Mouse (Mus musculus): Measurements from ENCODE around the gene Atg7.
A peak's percentile ranks its signal among the peaks of the same experiment; 100 is the strongest.

Atg7 gene

GRCm38 (mm10) chr6:114685412-114685811, 42.5 kb downstream of the Atg7 start:
- DNase-seq: no peak

- no peak for DNase-seq
Observed at GRCm38 (mm10) chr6:114687035-114687434, 44.1 kb downstream of the Atg7 start.

- DNase-seq: no peak
Observed at GRCm38 (mm10) chr6:114690661-114691060, 47.8 kb downstream of the Atg7 start.

- no peak for DNase-seq
Observed at GRCm38 (mm10) chr6:114691530-114691929, 48.6 kb downstream of the Atg7 start.

- no peak for DNase-seq
Observed at GRCm38 (mm10) chr6:114692691-114693090, 49.8 kb downstream of the Atg7 start.

- DNase-seq: peak; percentile 29
Observed at GRCm38 (mm10) chr6:114697646-114698490, 55.0 kb downstream of the Atg7 start.

DNA sequence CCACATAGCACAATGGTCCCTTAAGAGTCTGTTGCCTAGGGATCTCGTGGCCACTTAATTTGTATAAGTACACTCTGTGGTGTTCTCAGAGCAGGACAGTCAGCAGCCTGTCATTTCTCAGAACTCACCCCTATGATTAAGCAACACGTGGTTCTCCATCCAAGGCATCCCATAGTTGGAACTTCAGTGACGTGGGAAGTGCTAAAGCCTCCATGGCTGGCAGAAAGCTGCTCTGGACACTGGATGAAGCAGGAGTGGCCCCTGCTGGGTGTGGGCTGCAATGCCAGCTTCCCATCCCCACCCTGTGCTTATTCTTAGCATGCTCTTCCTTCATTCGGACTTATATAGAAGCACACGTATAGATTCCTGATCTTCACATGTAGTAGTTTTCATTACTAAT, 55.7 kb downstream of the Atg7 start:
- DNase-seq: no peak

DNA sequence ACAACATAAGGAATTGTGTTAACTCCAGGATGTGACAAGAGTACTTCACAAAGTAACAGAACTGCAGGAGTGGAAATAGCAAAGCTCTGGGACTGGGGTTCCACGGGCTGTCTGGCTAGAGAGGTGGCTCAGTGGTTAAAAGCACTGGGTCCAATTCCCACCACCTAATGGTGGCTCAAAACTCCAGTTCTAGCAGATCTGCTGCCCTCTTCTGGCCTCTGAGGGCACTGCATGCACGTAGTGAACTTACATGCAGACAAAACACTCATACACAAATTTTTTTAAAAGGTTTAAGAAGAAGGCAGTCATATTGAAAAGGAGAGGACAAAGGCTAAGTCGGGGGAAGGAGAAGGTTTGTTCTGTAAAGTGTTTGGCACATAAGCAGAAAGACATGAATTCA, 57.8 kb downstream of the Atg7 start:
- no peak for DNase-seq

DNA sequence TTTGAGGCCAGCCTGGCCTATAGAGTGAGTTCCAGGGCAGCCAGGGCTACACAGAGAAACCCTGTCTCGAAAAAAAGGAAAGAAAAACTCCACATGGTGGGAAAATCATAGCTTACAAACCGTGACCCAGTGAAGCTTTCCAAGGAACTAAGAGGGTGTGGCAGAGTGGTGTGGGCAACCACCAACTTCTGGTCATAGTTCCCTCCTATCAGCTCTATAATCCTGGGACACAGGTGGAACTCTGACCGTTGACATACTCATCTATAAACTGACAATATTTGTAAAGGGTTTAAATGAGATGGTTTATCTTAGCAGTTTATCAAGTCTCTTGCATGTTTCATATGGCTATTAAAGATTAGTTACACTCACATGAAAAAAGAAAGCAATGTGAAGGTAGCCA, 64.1 kb downstream of the Atg7 start:
- DNase-seq: no peak

DNA sequence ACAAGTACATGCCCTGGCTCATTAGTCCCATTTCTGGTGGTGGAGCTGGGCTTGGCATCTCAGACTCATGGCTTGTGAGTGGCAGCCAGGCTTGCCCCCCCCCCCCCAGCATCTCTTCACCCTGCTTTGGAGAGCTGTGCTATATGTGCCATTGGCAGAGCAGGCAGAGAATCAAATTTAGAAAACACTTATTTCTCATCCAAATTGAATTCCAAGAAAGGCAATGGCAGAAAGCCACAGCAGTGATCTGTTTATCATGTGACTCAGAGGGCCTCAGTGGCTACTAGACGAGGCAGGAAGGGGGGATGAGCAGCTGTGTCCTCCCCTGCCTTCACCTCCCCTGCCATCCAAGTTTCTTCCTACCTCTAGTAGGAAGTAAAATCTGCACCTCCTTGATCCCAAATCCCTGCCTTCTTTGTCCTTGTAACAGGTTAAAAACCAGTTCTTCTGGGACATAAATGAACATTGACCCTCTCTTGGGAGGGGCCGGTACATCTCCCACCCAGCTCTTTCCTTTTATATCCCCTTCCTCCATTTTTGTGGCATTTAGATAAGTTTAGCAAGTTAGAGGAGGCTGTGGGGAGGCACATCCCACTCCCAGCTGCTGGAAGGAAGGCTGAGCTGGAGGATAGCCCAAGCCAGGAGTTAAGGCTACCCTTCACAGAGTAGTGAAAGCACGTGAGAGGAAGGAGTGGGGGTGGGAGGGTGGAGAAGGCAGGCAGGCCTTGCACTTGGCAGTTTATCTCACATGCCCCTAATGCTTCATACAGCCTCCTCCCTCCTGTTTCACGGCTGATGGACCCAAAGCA, 69.5 kb downstream of the Atg7 start:
- no peak for DNase-seq

GRCm38 (mm10) chr6:114713538-114713937, 70.6 kb downstream of the Atg7 start:
- DNase-seq: no peak

GRCm38 (mm10) chr6:114714654-114715053, 71.8 kb downstream of the Atg7 start:
- no peak for DNase-seq

DNA sequence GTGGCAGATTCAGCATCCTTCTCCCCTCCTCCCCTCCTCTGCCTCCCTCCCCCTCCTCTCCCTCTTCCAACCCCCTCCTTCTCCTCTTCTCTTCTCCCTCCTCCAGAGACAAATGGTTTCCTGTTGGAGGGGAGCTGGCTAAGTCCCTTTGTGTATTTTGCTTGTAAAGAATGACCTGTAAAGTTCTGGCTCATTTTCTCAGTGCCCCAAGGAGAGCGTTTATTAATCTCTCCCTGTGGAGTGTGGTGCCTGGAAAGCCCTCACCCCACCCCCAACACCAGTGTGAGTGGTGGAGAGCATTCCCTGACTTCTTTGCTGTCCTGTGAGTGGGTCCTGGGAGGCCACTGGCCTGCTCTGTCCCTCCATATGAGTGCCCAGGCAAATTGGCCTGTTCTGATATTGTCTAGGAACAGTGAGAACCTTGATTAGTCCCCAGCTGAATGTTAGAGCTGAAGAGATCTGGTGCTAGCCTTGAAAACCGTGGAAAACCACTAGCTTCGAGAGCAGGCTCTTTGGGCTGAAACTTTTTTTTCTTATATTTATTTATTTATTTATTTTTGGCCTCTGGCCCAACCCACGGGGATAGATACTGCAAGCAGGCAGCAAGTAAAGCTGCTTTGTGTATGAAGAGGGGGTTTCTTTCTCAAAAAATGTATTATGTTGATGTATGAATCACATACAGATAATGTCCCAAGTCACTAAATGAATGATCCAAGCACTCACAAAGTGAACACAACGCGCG, 72.6 kb downstream of the Atg7 start:
- no peak for DNase-seq

GRCm38 (mm10) chr6:114719100-114719499, 76.2 kb downstream of the Atg7 start:
- DNase-seq: no peak

DNA sequence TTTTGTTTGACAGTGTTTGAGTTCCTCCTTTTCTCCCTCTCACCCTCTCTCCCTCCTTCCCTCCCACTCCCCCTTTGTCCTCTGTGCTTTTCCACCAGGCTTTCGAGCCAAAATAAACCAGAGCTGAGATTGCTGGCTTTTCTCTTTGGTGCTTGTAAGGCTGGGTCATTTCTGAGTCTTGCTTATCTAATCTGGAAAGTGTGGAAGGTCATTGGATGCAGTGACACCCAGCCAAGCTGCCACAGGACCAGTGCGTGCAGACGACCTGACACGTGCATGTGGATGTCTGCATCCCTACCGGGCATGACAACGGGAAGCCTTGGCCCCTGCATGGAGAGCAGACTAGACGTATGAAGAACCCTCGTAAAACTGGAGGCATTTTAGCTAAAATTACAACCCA, 76.8 kb downstream of the Atg7 start:
- DNase-seq: peak; percentile 14

GRCm38 (mm10) chr6:114722046-114722445, 79.1 kb downstream of the Atg7 start:
- DNase-seq: no peak

- peak; percentile 17 for DNase-seq
Observed at GRCm38 (mm10) chr6:114723925-114724324, 81.0 kb downstream of the Atg7 start.

GRCm38 (mm10) chr6:114724351-114724750, 81.5 kb downstream of the Atg7 start:
- DNase-seq: no peak

DNA sequence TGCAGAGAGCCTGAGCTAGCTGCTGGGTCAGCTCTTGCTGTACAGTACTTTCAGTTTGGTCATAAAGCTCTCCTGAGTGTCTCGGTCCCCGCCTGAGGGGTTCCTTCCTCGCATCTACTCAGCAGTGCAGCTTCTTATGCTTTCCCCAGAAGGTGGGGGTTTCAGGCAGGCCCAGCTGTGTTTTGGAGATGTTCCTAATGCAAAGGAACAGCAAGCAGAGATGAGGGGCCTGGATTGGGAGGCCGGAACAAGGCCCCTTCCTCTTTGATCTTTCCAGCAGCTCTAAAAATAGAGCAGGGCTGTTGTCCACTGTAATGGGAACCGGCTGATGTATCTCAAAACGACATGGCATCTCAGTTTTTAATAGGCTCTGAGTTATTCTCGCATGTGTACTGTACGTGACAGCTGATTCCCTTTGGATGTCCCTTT, 82.3 kb downstream of the Atg7 start:
- DNase-seq: no peak

- no peak for DNase-seq
Observed at GRCm38 (mm10) chr6:114726681-114727080, 83.8 kb downstream of the Atg7 start.

DNA sequence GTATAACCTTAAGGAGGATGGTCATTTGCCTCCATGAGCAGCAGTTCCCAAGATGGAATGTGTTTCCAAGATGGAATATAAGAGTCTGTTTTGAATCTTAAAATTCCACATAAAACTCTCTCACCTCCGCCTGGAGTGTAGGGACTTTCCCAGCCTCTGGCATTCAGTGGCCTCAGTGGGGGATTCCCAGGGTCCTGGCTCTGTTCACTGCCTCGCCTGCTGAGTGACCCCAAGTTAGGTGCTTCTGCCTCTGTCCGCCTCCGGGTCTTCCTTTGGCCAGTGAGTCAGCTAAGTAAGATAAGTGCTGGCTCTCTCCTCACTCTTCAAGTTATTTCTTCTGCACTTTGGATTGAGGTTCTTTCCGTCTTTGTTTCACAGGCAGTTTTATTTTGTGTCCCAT, 90.3 kb downstream of the Atg7 start:
- no peak for DNase-seq

DNA sequence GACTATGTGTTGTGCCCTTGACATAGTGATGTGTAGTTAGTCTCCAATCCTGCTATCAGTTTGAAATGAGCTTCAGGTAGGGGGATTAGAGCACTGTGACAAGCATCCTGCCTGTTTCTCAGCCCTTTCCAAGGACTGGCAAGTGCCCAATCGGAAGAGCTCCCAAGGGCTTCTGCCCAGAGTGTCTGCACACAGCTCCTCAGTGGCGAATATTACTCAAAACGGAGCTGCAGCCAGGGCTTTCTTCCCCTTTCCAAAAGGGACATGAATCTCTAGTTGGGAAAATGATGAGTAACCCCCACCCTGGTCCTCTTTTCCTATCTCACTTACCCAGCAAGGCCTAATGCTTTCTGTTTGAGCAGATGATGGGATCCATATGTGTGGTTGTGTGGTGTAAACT, 90.8 kb downstream of the Atg7 start:
- no peak for DNase-seq

GRCm38 (mm10) chr6:114735054-114735453, 92.2 kb downstream of the Atg7 start:
- DNase-seq: no peak

Data from kidney, adult 11 months (tissue).